Mouse (Mus musculus) hindbrain, postnatal 0 days (tissue): ENCODE data around the gene Grasp. TPM values are rescaled to one million over a fixed set of nuclear protein-coding genes. Genes with fewer than 3 reads are reported as not detected.
A peak's percentile ranks its signal among the peaks of the same experiment; 100 is the strongest.

ENCODE experiments used
- ATAC-seq: fragments of 200-750 bp; cut with Nextera tagmentation; 2 replicates; pipeline ENCODE4 v1.8.0; 2017; ENCODE audit warnings: mild to moderate bottlenecking, moderate TSS enrichment, moderate library complexity
- DNase-seq: peaks from one replicate; pipeline ENCODE4 v3.0.0-alpha.2; 2015; ENCODE audit warnings: low spot score
- H3K27ac ChIP-seq: fragments of 300-500 bp; sonication (generic); 2 replicates; pipeline ENCODE4 v1.5.1; 2014; ENCODE audit warnings: mild to moderate bottlenecking
- H3K27me3 ChIP-seq: fragments of 300-500 bp; sonication (generic); 2 replicates; pipeline ENCODE4 v1.6.1; 2014; ENCODE audit warnings: low read length, mixed read lengths; ENCODE audit not compliant: insufficient read depth
- H3K36me3 ChIP-seq: fragments of 300-500 bp; sonication (generic); 2 replicates; pipeline ENCODE4 v1.6.1; 2014; ENCODE audit warnings: low read length, mixed read lengths; ENCODE audit not compliant: insufficient read depth
- H3K4me1 ChIP-seq: fragments of 300-500 bp; sonication (generic); 2 replicates; pipeline ENCODE4 v1.6.1; 2014; ENCODE audit warnings: antibody characterized with exemption, low read length, mixed read lengths; ENCODE audit not compliant: insufficient read depth
- H3K4me2 ChIP-seq: fragments of 300-500 bp; sonication (generic); 2 replicates; pipeline ENCODE4 v1.6.1; 2014; ENCODE audit warnings: low read depth, mild to moderate bottlenecking, low read length, moderate library complexity, mixed read lengths
- H3K4me3 ChIP-seq: fragments of 300-500 bp; sonication (generic); 2 replicates; pipeline ENCODE4 v1.5.1; 2014; ENCODE audit warnings: low read length
- H3K9ac ChIP-seq: fragments of 300-500 bp; sonication (generic); replicated peaks from 2 replicates; pipeline ENCODE4 v1.6.1; 2014; ENCODE audit warnings: mild to moderate bottlenecking, low read length, moderate library complexity, mixed read lengths
- H3K9me3 ChIP-seq: fragments of 300-500 bp; sonication (generic); 2 replicates; pipeline ENCODE4 v1.6.1; 2016; ENCODE audit warnings: low read length, mixed read lengths
- CTCF ChIP-seq: IDR thresholded peaks from 2 replicates; pipeline ENCODE4 v1.5.1; 2016; ENCODE audit warnings: antibody characterized with exemption, control low read depth, low read depth
- WGBS: fragments of 180-500 bp; shearing (Covaris S2); extraction: QIAGEN DNeasy Blood & Tissue Kit; methylation state at CpG from one replicate; pipeline ENCODE4 v1.1.7; 2014; 5-methylcytosine and 5-hydroxymethylcytosine counted together
- polyA plus RNA-seq: library from polyadenylated mRNA; unstranded; fragments of >200 nt; fragmentation: Nextera tagmentation; extraction: Ambion mirVana; gene quantifications from 2 replicates; pipeline ENCODE4 v1.2.1, GENCODE M21; 2015
- total RNA-seq: library from RNA; depleted of rRNA; stranded (reverse); fragments of >200 nt; gene quantifications from 2 replicates; pipeline ENCODE4 v1.2.3, GENCODE M21; 2014

Grasp gene
- total and polyA plus RNA-seq, 2 experiments from 2014 or later, result 1.5 to 8.7 TPM

GRCm38 (mm10) chr15:101222897-101223482 is 998 bp upstream of the Grasp start:
- Histone ChIP-seq H3K4me2 (peak overlapping the region; percentile 92; the same call in 1 of the 2 replicates), H3K4me3 (no peak overlapping the region), H3K9me3 (no peaks in the 10 kb centered on the region), H3K9ac (peak overlapping the region; percentile 71; the same call in 1 of the 2 replicates), H3K4me1 (peaks cover 10% of the 10 kb centered on the region), H3K36me3 (no peaks in the 10 kb centered on the region), H3K27me3 (no peaks in the 10 kb centered on the region), H3K27ac (no peak overlapping the region)
- ATAC-seq (no peak), DNase-seq (no peak)
- TF ChIP-seq CTCF, result no peak
- 41% methylated on average over 13 of the region's 13 CpGs for WGBS

- Histone ChIP-seq H3K36me3 (no peaks in the 10 kb centered on the region), H3K27ac (no peak overlapping the region), H3K4me2 (peak overlapping the region; percentile 92), H3K9ac (peak overlapping the region; percentile 71), H3K4me1 (peaks cover 10% of the 10 kb centered on the region), H3K27me3 (no peaks in the 10 kb centered on the region), H3K4me3 (peak overlapping the region; percentile 70), H3K9me3 (no peaks in the 10 kb centered on the region)
- DNase-seq (no peak), ATAC-seq (no peak)
- no peak for TF ChIP-seq CTCF
- 7% methylated on average over 5 of the region's 5 CpGs for whole genome bisulfite sequencing
Measured at GRCm38 (mm10) chr15:101223596-101223995, 392 bp upstream of the Grasp start.

GRCm38 (mm10) chr15:101224977-101225376 is 989 bp downstream of the Grasp start:
- Histone ChIP-seq H3K9ac (peak overlapping the region; percentile 71), H3K4me2 (peak overlapping the region; percentile 92), H3K4me1 (peaks cover 10% of the 10 kb centered on the region), H3K27ac (no peak overlapping the region), H3K9me3 (no peaks in the 10 kb centered on the region), H3K27me3 (no peaks in the 10 kb centered on the region), H3K4me3 (peak overlapping the region; percentile 70), H3K36me3 (no peaks in the 10 kb centered on the region)
- no peak for TF ChIP-seq CTCF
- 6% methylated on average over 14 of the region's 14 CpGs for WGBS
- DNase-seq (no peak), ATAC-seq (no peak)

GRCm38 (mm10) chr15:101227971-101228370 is 4.0 kb downstream of the Grasp start:
- H3K4me3 ChIP-seq, result no peak overlapping the region
- no peaks in the 10 kb centered on the region for H3K36me3 ChIP-seq
- ATAC-seq (no peak), DNase-seq (no peak)
- no peak overlapping the region for H3K27ac ChIP-seq
- H3K9ac ChIP-seq, result no peak overlapping the region
- no peaks in the 10 kb centered on the region for H3K9me3 ChIP-seq
- 21% methylated on average over 7 of the region's 7 CpGs for WGBS
- H3K4me1 ChIP-seq, result peaks cover 8% of the 10 kb centered on the region
- no peak overlapping the region for H3K4me2 ChIP-seq
- no peaks in the 10 kb centered on the region for H3K27me3 ChIP-seq
- TF ChIP-seq CTCF, result no peak

- 87% methylated on average over 21 of the region's 21 CpGs for WGBS
- H3K27ac ChIP-seq, result no peak overlapping the region
- H3K9me3 ChIP-seq, result no peaks in the 10 kb centered on the region
- DNase-seq (no peak), ATAC-seq (no peak)
- TF ChIP-seq CTCF, result no peak
- no peak overlapping the region for H3K9ac ChIP-seq
- H3K4me2 ChIP-seq, result no peak overlapping the region
- H3K36me3 ChIP-seq, result no peaks in the 10 kb centered on the region
- H3K4me3 ChIP-seq, result no peak overlapping the region
- no peaks in the 10 kb centered on the region for H3K27me3 ChIP-seq
- H3K4me1 ChIP-seq, result no peaks in the 10 kb centered on the region
Measured at GRCm38 (mm10) chr15:101228866-101229590, 5.0 kb downstream of the Grasp start.

- H3K4me2 ChIP-seq, result no peak overlapping the region
- no peaks in the 10 kb centered on the region for H3K4me1 ChIP-seq
- no peak overlapping the region for H3K27ac ChIP-seq
- H3K36me3 ChIP-seq, result no peaks in the 10 kb centered on the region
- H3K9me3 ChIP-seq, result no peaks in the 10 kb centered on the region
- no peak overlapping the region for H3K4me3 ChIP-seq
- DNase-seq (no peak), ATAC-seq (no peak)
- WGBS, result 97% methylated on average over 19 of the region's 19 CpGs
- no peaks in the 10 kb centered on the region for H3K27me3 ChIP-seq
- no peak overlapping the region for H3K9ac ChIP-seq
- TF ChIP-seq CTCF, result no peak
Measured at GRCm38 (mm10) chr15:101230503-101230902, 6.5 kb downstream of the Grasp start.
